Mouse (Mus musculus) G1E-ER4 (cell line): ENCODE data around the gene Syce3. TPM values are rescaled to one million over a fixed set of nuclear protein-coding genes. Genes with fewer than 3 reads are reported as not detected.

ENCODE experiments used
- GATA1 ChIP-seq: IDR thresholded peaks from one replicate; pipeline ENCODE4 v1.8.0; 2012; ENCODE audit warnings: low read length, inconsistent platforms
- polyA plus RNA-seq: library from polyadenylated mRNA; stranded (reverse); fragments of >175 nt; gene quantifications from 2 replicates; pipeline ENCODE4 v1.2.3, GENCODE M21; 2012

The Syce3 gene
- polyA plus RNA-seq, 1 experiment: not detected

DNA sequence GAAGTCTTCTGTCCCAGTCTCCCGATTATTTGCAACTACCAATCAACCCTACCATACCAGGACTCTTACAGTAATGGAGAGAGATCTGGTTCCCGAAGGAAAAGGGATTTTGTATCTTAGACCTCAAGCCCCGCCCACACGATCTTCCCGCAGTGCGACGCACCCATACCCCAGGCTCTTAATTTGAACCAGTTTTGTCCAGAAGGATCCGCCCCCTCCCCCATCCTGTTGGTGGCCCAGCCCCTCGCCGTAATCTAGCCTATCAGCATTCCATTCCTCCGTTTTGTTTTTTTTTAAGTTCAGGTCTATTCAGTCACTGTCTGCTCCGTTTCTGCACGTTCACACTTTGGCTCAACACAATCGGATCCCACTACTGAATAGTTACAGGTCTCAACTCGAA lies 53.9 kb downstream of the Syce3 start:
- TF ChIP-seq GATA1: no peak

DNA sequence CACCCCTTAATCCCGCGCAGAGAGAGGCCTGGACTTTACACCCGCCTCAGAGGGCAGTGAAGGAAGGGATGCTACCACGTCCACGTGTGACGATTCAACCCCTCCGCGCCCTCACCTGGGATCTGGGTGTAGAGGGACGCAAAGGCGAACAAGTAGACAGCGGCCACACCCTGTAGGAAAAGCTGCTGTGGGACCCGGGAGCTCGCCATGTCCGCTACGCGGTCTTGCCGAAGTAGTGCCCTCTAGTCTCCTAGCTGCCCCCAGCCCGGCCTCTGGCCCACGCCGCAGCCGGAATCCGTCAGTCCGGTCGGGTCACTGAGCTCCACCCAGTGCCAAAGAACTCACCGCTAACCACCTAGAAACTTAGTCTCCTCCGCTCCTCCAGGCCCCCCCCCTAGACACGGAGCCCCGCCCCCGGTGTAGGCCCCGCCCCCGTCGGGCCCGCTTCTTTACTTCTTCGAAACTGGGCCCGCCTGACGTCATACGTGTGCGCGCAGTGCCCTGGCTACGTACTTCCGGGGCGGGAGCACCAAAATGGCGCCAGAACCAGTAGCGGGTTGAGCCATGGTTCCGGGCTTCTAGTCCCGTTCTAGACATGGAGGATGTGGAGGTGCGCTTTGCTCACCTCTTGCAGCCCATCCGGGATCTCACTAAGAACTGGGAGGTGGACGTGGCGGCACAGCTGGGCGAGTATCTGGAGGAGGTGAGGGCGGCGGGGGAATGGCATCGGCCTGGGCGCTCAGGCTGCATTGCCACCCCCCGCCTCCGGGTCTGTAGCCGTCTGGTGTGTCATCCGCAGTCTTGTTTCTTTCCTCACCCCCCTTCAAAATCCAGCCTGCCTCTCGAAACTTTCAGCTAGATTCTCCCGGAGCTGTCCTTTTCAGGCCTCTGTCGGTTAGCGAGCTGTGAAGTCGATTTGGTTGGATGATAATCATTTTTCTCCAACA lies 54.8 kb downstream of the Syce3 start, which contains the start of the genes Lmf2 and Ncaph2:
Gene Lmf2, minus strand, starts transcription at position 419 of the 947 bp plus-strand sequence.
Gene Ncaph2, plus strand, starts transcription at position 479 of the 947 bp plus-strand sequence.
- no peak for TF ChIP-seq GATA1

DNA sequence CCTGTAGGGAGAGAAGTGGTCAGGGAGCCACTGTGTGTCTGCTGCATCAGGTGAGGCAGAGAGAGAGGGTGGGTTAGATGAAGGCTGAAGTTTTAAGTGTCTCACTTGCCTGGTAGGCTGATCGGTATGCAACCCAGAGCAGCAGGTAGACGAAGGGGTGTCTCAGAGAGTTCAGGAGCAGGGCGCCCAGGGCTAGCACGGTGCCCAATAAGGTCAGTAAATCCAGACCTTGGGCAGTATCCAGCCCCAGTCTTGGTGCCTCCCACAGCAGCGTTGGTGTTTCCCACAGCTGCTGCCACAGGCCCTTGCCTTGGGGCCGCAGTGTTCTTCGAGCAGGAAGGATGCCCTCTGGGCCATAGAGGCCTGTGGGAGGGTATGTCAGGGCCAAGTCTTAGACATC lies 55.8 kb downstream of the Syce3 start:
- TF ChIP-seq GATA1: no peak

DNA sequence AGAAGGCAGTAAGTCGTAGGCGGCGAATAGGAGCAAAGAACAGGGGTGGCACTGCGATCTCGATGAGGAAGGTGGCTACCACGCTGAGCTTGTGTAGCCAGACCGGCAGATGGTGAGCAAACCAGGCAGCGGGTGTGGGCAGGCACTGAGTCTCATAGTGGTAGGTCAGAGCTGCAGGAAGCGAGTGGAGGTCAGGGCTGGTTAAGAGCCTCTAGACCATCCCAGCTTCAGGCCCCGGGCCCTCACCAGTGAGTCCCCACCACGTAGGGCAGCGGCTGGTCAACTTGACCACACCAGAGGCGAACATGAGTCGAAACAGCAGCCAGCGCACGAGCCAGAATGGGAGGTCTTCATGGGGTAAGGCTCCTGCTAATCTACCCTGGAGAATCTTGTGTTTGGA lies 56.5 kb downstream of the Syce3 start:
- no peak for TF ChIP-seq GATA1

DNA sequence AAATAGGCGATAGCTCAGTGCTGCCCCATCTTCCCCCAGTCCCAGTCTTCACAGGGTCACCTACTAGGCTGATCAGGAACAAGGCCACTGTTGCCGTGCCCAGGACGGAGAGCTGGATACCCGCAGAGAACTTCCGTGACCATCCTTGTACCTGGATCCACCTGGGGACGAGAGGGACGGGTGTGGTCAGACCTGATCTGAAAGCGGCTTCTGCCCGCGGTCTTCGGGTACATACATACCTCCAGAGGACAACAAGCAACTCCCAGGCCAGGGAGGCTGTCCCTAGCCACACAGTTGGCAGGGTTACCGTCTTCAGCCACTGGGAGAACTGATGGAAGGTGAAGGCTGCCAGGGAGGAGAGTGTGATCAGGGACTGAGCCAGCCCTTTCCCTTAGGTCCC lies 57.5 kb downstream of the Syce3 start:
- no peak for TF ChIP-seq GATA1

DNA sequence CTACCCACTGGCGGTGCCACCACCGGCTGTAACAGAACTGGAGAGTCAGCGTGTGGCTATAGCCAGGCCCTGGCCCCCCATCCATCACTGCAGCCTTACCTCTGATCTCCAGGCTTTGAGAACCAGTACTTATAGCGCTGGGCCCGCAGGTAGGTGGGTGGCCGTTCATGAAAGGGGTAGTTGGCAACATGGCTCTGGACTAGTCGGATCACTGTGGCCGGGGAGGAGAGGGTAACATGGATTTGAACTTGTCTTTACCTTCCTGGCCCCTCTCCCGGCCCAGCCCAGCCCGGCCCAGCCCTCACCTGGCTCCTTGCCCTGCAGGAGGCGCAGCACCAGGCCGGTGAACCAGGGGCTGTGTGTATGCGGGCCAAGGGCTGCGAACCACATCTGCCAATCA lies 58.2 kb downstream of the Syce3 start:
- TF ChIP-seq GATA1: no peak

DNA sequence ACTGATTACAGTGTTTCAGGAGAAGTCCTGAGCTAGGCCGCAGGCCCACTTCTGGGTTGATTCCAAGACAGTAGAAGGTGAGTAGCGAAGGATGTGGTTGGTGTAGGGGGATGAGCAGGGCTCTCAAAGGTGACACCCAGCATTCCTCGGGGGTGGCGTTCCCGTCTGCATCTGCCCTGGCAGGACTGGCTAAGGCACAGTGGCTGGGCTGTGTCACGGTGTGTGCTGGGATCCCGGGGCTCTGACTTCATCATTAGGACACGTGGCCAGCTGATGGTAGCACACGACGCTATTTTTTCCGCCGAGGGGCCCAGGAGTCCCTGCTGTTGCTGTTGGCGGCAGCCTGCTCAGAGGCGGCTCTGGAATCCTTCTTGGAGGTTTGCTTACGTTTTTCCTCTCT lies 59.0 kb downstream of the Syce3 start:
- TF ChIP-seq GATA1: no peak

DNA sequence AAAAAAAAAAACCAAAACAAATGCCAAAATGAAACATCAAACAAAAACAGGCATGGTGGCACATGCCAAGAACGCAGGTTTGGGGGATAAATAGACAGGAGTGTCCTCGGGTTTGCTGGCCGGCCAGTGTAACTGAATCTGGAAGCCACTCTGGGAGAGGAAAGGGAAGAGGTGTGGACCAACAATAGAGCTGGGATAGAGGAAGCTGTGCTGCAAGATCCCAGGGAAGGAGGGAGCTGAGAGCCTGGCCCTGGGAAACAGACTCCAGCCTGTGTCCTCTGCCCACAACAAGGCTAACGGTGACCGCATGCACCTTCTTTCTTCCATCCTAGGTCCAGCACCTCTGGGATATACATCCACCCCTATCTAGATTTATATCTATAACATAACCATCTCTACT lies 59.9 kb downstream of the Syce3 start:
- TF ChIP-seq GATA1: no peak

DNA sequence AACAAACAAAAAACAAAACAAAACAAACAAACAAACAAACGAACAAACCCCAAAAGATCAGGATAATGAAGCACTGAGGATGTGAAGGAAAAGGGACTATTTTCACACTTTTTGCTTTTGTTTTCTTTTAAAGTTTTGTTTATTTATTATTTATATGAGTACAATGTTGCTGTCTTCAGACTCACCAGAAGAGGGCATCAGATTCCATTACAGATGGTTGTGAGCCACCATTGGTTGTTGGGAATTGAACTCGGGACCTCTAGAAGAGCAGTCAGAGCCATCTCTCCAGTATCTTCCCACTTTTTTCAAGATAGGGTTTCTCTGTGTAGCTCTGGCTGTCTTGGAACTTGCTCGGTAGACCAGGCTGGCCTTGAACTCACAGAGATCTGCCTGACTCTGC lies 67.0 kb downstream of the Syce3 start:
- TF ChIP-seq GATA1: no peak

DNA sequence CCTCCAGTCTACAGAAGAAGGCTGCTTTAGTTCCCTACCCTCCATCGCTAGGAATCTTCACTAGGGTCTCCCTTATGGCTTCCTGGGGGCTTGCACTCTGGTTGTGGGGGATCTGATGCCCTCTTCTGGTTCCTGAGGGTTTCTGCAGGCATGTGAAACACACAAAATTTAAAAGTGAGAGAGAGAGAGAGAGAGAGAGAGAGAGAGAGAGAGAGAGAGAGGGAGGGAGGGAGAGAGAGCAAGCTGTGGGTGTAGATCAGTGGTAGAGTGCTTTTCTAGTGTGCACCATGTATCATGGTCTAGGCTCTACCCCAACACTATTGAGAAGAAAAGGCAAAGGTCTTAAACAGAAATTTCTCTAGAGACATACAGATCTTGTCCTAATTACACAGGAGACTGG lies 68.6 kb downstream of the Syce3 start:
- no peak for TF ChIP-seq GATA1

Other genes with a start within 250 kb of the Syce3 start
- 0.01 TPM in 1 of 2 replicates, not detected in the other for gene Plxnb2, start 229.7 kb downstream of the Syce3 start, polyA plus RNA-seq
- 5.3 and 7.2 TPM in 2 replicates for gene Dennd6b, start 214.0 kb downstream of the Syce3 start, polyA plus RNA-seq
- gene Ppp6r2, start 198.9 kb downstream of the Syce3 start, polyA plus RNA-seq: 200 and 336 TPM in 2 replicates
- gene Sbf1, start 95.2 kb downstream of the Syce3 start, polyA plus RNA-seq: 140 and 169 TPM in 2 replicates
- gene Adm2, start 87.8 kb downstream of the Syce3 start, polyA plus RNA-seq: not detected in 2 replicates
- gene Miox, start 76.1 kb downstream of the Syce3 start, polyA plus RNA-seq: not detected in 2 replicates
- gene Lmf2, start 54.8 kb downstream of the Syce3 start, polyA plus RNA-seq: 112 and 120 TPM in 2 replicates
- 87.9 and 95.5 TPM in 2 replicates for gene Ncaph2, start 54.8 kb downstream of the Syce3 start, polyA plus RNA-seq
- gene Sco2, start 36.7 kb downstream of the Syce3 start, polyA plus RNA-seq: 83.8 and 92.0 TPM in 2 replicates
- 0.69 and 1.4 TPM in 2 replicates for gene Tymp, start 33.5 kb downstream of the Syce3 start, polyA plus RNA-seq
- gene Odf3b, start 31.2 kb downstream of the Syce3 start, polyA plus RNA-seq: not detected in 2 replicates
- gene Klhdc7b, start 25.6 kb downstream of the Syce3 start, polyA plus RNA-seq: not detected in 2 replicates
- 0.41 and 0.71 TPM in 2 replicates for gene Cpt1b, start 15.4 kb upstream of the Syce3 start, polyA plus RNA-seq
- gene C730034F03Rik, start 19.1 kb upstream of the Syce3 start, polyA plus RNA-seq: 0.05 and 0.09 TPM in 2 replicates
- 0.45 and 1.3 TPM in 2 replicates for gene Gm44502, start 19.2 kb upstream of the Syce3 start, polyA plus RNA-seq
- 60.6 and 103 TPM in 2 replicates for gene Chkb, start 19.4 kb upstream of the Syce3 start, polyA plus RNA-seq
- not detected in 2 replicates for gene Mapk8ip2, start 43.4 kb upstream of the Syce3 start, polyA plus RNA-seq
- 57.4 and 62.9 TPM in 2 replicates for gene Arsa, start 66.9 kb upstream of the Syce3 start, polyA plus RNA-seq
- 6.2 and 8.2 TPM in 2 replicates for gene Shank3, start 89.1 kb upstream of the Syce3 start, polyA plus RNA-seq
- gene Acr, start 157.8 kb upstream of the Syce3 start, polyA plus RNA-seq: not detected in 2 replicates
- 9.2 and 12.9 TPM in 2 replicates for gene Rabl2, start 181.4 kb upstream of the Syce3 start, polyA plus RNA-seq